Mouse (Mus musculus) activated CD4-positive, CD25-positive, alpha-beta regulatory T cell, adult 4 months (primary cell): ENCODE data around the gene Cdk6. TPM values are rescaled to one million over a fixed set of nuclear protein-coding genes. Genes with fewer than 3 reads are reported as not detected.
"Not testable (repeated sequence)": the region's sequence is repeated elsewhere in the genome, so short reads cannot be mapped to it uniquely, and the experiment has no call there.

Experiments
- ATAC-seq: one replicate; pipeline ENCODE4 v1.8.0; 2017
- polyA plus RNA-seq, 2 experiments: library from polyadenylated mRNA; unstranded; fragments of 100-300 nt; shearing (Covaris generic); gene quantifications; one replicate each; pipeline ENCODE4 v1.2.1; 2017

The Cdk6 gene
- polyA plus RNA-seq, 2 experiments from 2014 or later: 29.6 to 32.3 TPM

GRCm38 (mm10) chr5:3514901-3515311 is 173.6 kb downstream of the Cdk6 start:
- no peak for ATAC-seq

GRCm38 (mm10) chr5:3515477-3515876 is 174.2 kb downstream of the Cdk6 start:
- ATAC-seq: no peak

GRCm38 (mm10) chr5:3516481-3517075 is 175.3 kb downstream of the Cdk6 start:
- peak; percentile 83 for ATAC-seq

GRCm38 (mm10) chr5:3520493-3521359 is 179.4 kb downstream of the Cdk6 start:
- no peak for ATAC-seq

GRCm38 (mm10) chr5:3521741-3522140 is 180.5 kb downstream of the Cdk6 start:
- no peak for ATAC-seq

GRCm38 (mm10) chr5:3522826-3523225 is 181.5 kb downstream of the Cdk6 start:
- no peak for ATAC-seq

GRCm38 (mm10) chr5:3527041-3527691 is 185.9 kb downstream of the Cdk6 start:
- ATAC-seq: no peak

- no peak for ATAC-seq
These were observed 188.4 kb downstream of the Cdk6 start for GRCm38 (mm10) chr5:3529585-3530189.

GRCm38 (mm10) chr5:3532048-3532447 is 190.8 kb downstream of the Cdk6 start:
- ATAC-seq: not testable (repeated sequence)

GRCm38 (mm10) chr5:3536592-3537212 is 195.4 kb downstream of the Cdk6 start:
- no peak for ATAC-seq

GRCm38 (mm10) chr5:3538505-3539472 is 197.5 kb downstream of the Cdk6 start:
- no peak for ATAC-seq

- ATAC-seq: no peak
These were observed 200.6 kb downstream of the Cdk6 start for GRCm38 (mm10) chr5:3541871-3542270.

GRCm38 (mm10) chr5:3543629-3544479 is 202.6 kb downstream of the Cdk6 start, which contains the start of gene Fam133b:
TSS of gene Fam133b (plus strand) at chr5:3543833.
- peak; percentile 92 for ATAC-seq

- ATAC-seq: no peak
These were observed 203.1 kb downstream of the Cdk6 start for GRCm38 (mm10) chr5:3544480-3544769.

- no peak for ATAC-seq
These were observed 204.9 kb downstream of the Cdk6 start for GRCm38 (mm10) chr5:3546226-3546625.

GRCm38 (mm10) chr5:3551481-3551880 is 210.2 kb downstream of the Cdk6 start:
- no peak for ATAC-seq

- ATAC-seq: no peak
These were observed 212.9 kb downstream of the Cdk6 start for GRCm38 (mm10) chr5:3554198-3554597.

GRCm38 (mm10) chr5:3571266-3571665 is 230.0 kb downstream of the Cdk6 start, which contains the start of gene 1700109H08Rik:
TSS of gene 1700109H08Rik (plus strand) at chr5:3571566.
- no peak for ATAC-seq

GRCm38 (mm10) chr5:3574825-3575224 is 233.5 kb downstream of the Cdk6 start:
- no peak for ATAC-seq

- no peak for ATAC-seq
These were observed 236.7 kb downstream of the Cdk6 start for GRCm38 (mm10) chr5:3577939-3578338.
